Mouse (Mus musculus) frontal cortex, postnatal 10 days (tissue): ENCODE data around the gene Kmt5b.

Experiments
- DNase-seq, 2 experiments: peaks; one replicate each; pipeline ENCODE4 v3.0.0; 2022; ENCODE audit warnings: low spot score in 2 of 2, mixed read lengths in 1 of 2

The Kmt5b gene

DNA sequence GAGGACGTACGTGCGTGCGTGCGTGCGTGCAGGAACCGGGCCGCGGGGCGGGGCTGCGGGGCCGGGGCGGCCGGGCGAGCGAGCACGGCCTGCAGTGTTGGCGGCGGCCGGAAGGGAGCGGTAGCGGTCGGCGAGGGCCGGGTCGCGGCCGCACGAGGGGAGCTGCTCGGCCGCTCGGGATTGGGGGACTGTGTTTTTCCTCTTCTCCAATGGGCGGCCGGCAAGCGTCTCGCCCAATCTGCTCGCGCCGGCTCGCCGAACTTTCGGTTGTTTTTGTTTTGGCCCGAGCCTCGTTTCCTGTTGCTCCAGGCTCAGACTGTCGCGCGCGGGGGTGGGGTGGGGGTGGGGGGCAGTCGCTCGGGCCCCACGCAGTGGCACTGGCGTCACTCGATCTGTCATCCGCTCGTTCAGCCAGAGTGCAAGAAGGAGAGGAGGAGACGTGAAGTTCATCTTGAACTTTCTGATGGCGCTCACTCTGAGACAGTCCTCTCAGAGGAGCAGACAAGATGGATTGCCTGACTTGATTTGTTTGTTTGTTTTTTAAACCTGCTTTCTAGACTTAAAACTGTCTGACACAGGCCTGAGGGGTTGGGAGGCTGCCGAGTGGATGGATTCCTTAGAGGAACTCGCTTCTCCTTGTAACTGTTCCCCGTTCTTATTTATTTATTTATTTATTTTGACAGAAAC lies 1.6 kb downstream of the Kmt5b start:
- peak; percentile 81 to 90 for DNase-seq

DNA sequence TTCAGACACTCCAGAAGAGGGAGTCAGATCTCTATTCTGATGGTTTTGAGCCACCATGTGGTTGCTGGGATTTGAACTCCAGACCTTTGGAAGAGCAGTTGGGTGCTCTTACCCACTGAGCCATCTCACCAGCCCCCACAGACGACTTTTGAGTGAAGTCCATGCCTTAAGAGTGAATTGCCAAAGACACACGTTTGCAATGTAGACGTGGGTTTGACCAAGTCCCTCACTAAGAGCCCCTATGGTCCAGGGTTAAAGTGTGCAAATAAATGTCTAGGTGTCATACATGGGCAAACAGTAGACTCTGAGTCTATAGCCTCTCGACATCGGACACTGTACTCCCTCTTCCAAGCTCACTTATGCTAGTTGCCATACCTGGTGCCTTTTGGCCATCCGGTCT lies 2.3 kb downstream of the Kmt5b start:
- DNase-seq, result no peak

DNA sequence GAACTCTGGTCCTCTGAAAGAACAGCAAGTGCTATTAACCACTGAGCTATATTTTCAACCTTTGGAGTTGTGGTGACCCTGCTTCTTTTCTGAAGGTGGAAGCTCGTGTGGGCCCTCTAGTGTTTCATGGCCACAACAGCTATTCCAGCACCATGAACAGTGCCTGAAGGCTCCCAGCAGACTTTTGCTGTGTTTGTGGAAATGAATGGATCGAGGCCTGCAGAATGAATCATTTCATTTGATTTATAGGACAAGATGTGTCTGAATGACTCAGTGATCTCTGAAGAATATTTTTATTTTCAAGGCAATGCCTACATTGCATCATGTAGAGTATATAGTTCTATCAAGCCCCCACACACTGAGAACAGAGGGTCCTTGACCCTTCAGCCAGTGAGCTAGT lies 6.9 kb downstream of the Kmt5b start:
- no peak for DNase-seq

DNA sequence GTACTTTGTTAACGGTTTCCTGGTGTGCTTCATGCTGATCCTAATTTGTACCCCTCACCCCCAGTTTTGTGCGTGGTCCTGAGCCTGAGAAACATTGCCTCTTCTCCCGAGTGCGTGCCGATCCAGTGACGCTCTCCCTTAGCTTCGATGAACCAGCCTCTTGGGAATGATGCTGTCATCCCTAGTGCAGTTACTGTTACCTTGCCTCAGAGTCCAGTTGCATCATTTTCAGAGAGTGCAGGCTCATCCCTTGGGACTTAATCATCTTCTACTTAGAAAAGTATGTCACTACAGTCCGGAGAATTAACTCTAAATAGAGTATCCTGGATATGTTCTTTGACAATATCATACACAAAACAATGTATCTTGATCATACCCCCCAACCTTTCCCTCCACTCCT lies 11.5 kb downstream of the Kmt5b start:
- DNase-seq, result no peak

DNA sequence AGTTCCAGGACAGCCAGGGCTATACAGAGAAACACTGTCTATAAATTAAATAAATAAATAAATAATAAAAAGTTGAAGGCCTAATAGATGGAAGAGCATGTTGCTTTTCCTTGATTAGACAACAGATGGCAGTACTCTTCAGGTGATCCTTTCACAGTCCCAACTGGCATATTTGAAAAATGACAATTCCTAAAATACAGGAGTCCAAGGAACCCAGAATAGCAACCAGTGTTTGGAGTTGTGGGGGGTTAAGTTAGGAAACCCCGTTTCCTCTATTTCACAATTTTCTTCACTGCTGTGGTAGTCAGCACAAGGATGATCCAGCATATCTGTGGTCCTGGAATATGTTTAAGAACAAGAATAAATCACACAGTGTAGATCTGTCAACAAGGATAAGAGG lies 22.9 kb downstream of the Kmt5b start:
- DNase-seq, result no peak

DNA sequence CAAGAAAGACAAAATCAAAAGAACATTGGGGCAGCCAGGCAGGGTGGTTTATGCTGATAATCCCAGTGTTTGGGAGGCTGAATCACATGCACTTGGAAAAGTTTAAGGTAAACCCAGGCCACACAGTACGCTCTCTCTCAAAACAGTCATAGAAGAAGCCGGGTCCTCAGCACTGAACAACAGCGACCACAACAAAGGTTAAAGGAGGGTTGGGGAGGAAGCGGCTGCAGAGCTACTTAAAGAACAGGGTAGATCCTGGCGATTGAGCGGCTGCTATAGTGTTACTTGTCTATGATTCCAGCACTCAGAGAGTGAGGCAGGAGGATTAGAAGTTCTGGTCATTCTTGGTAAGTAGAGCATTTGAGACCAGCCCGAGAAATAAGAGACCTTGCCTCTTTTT lies 38.3 kb downstream of the Kmt5b start:
- no peak for DNase-seq

DNA sequence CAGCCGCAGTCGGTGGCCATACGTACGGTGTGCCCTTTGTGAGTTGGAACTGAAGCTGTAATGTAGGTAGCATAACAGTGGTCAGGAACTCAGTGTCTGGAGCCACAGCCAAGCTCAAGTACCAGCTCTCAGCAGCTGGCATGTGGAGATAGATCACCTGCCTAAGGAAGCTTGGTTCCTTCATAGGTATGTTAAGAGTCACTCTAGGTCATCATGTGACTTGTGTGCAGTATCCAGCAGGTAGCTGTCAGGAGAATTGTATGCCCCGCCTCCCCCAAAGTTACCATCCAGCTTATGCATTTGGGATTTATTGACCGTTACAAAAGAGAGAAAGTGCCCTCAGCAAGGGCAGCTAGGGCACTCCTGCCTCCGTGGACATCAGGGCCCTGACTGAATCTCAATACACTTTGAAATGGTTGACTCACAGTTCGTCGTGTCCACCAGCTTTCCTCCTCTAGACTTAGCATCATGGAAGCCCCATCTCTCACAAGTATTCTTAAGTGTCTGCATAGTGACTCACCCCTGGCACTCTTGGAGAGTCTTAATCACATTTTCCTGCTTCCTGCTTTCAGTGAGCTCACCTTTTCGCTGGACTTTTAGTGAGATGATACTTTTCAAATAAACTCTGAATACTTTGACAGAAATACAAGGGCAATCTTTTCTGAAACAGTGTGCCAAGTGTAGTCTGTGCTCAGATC lies 43.5 kb downstream of the Kmt5b start:
- no peak for DNase-seq

DNA sequence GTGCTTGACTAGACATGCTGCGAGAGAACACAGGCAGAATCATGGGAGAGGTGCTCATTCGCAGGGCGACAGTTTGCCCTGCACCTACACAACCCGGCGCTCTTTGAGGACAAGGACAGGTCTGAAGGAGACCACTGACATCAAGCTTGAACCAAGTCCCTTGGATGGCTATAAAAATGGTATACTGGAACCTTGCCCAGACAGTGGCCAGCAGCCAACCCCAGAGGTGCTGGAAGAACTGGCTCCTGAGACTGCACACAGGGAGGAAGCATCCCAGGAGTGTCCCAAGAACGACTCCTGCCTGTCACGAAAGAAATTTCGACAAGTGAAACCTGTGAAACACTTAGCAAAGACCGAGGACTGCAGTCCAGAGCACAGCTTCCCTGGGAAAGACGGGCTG lies 47.2 kb downstream of the Kmt5b start:
- DNase-seq, result no peak

DNA sequence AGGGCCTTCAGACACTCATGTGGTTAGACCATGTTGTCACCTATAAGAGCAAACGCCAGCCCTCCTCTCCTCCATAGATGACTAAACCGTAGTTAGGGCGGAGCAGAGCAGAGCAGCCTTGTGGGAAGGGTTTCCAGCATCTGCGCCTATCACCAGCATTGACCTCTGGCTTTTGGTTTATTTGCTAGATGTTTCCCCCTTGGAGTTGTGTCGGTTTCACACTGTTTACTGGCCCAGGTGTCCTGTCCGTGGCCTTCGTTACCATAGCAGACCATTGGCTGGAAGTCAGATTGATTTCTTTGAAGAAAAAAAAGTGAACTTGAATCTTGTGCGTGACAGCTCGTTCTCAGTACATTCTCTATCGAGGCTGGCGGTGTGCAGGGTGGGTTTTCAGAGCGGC lies 48.6 kb downstream of the Kmt5b start:
- no peak for DNase-seq

DNA sequence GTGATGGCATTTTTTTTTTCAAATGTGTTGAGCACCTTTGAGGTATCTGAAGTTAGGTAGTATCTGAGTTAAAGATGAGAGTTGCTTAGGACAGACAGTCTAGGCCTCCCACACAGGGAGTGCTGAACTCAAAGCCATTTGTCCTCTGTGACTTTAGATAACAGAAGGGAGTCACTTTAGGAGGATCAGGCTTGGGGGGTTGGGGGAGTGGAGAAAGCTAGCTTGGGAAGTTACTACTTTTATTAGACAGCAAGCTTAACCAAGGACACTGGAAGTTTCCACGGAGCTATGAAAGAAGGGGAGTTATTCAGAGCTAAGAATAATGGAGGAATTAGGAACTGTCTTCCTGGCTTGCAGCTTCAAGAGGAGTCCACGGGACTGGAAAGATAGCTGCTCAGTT lies 51.9 kb downstream of the Kmt5b start:
- no peak for DNase-seq

DNA sequence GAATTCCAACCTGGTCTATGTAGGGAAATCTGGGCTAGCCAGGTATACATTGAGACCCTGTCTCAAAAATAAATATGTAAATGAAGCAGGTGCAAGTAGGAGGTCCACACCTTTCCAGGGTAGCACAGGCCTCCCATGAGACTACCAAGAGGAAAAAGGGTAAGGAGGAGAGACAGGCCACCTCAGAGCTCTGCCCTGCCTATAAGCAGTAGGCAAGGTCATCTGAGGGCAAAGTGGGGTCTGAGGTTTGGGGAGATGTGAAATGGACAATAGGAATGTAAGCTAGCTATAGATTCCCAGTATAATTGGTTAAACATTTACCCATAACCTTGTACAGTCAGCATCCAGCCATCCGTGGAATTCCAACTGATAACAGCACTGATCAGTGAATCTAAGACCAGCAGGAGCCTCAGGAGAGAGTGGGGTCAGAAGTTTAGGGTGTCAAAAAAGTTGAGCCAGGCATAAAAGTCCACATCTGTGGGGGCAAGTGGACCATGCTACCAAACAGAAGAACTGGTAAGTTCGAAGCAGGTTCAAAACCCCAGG lies 52.8 kb downstream of the Kmt5b start:
- no peak for DNase-seq

DNA sequence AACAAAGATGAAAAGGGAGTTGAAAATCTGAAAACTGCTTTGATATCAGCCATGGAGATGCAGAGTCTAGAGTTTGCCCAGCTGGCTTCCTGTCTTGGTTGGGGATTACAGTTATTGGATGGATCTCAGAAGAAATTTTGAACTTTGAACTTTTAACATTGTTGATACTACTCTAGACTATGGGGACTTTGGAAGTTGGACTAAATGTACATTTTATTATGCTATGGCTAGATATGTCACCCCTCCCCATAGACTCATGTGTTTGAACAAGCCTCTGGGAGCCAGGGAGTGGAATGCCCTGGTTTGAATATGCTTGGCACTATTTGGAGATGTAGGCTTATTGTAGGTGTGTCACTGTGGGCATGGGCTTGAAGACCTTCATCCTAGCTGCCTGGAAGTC lies 57.8 kb downstream of the Kmt5b start:
- no peak for DNase-seq

DNA sequence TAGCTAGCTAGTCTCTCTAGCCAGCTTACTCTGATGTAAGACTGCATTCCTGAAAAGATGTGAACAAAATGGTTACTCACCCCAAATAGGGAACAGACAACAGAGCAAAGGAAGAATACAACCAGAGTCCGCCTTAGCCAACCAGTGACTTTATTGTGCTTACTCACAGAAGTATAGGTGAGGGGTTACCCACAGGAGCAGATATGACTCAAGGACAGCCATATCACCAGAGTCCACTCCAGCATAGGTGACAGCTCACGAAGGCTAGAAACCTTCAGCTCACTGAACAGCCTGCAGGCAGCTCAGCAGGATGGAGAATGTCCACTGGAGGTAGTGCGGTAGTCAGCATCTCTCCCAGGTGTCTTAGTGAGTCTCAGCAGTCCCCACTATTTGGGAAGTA lies 62.6 kb downstream of the Kmt5b start:
- DNase-seq, result no peak

DNA sequence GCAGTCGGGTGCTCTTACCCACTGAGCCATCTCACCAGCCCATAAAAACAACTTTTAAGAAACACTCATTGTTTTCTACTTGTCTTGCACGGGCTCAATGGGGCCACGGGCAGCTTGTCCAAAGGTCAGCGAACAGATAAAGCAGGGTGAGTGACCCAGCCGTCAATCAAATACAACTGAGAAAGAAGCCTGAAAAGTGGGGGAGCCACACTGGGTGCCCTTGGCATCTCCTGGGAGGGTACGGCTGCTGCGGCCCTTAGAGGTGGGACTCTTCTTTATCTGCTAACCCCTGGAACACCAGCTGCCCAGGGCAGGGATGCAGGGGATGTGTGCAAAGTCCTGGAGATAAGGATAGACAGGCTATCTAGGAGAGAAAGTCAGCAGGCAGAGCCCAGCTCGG lies 64.5 kb downstream of the Kmt5b start:
- no peak for DNase-seq

DNA sequence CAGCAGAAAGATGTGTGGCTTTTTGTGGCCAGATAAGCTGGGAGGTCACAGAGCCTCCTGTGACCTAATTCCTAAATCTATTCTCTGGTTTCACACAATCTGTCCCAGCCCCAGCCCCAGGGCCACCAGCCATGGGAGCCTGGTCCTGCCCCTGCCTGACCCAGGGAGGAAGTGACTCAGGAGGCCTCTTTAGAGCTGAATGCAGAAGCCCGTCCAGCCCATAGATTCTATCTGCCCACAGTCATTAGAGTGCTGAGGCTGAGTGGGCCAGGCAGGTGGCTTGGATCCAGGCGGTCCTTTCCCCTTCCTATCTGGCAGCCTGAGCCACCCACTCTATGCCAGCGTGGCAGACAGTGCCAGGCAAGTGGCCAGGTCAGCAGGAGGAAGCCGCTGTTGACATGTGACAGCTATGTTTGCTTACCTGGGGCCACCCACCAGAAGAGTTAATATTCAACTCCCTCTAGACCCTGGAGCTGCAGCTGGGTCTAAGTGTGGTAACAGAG lies 65.7 kb downstream of the Kmt5b start:
- DNase-seq, result no peak

DNA sequence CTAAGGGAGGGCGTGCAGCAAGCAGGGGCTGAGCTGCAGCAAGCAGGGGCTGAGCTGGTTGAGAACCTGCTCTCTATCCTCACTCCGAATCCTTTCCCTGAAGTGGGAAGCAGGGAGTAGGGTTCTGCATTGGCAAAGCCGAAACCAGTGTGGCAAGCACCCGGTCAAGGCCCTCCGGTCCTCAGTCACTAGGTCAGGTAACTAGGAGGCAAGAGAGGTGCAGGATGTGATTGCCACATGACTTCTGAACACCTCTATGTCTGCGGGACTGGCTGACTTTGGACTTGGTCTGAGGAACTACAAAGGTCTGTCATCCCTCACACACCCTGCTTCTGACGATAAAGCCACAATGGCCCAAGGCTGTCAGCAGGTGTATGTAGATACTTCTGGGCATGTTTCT lies 67.1 kb downstream of the Kmt5b start:
- no peak for DNase-seq

DNA sequence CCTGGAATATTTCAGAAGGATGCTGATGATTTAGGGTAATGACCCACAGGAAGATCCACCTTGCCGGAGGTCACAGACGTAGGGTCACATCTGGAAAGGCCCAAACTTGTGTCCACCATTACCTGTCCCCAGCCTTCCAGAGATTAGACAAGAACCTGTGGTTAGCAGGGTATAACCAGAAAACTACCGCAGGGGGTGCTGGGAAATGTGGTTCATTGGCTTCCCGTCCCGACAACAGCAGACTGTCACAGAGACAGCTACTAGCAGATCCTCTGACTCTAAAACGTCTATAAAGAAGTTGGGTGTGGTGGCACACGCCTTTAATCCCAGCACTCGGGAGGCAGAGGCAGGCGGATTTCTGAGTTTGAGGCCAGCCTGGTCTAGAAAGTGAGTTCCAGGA lies 69.6 kb downstream of the Kmt5b start:
- DNase-seq, result no peak

DNA sequence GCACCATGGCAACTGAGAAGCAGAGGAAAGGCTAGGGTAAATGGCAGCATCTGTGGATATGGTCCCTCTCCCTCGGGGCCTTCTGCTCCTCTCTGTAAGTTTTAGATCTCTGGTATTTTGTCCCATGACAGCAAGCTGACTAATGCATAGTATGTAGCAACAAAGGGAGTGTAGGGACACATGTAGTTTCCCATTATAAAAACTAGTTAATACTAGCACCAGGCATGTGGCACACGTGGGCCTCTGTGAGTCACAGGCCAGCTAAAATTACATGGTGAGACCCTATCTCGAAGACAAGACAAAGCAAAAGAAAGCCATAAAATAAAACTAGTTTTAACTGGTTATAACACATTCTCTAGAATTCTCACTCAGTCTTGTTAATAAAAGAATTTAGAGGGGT lies 71.7 kb downstream of the Kmt5b start:
- DNase-seq, result no peak

DNA sequence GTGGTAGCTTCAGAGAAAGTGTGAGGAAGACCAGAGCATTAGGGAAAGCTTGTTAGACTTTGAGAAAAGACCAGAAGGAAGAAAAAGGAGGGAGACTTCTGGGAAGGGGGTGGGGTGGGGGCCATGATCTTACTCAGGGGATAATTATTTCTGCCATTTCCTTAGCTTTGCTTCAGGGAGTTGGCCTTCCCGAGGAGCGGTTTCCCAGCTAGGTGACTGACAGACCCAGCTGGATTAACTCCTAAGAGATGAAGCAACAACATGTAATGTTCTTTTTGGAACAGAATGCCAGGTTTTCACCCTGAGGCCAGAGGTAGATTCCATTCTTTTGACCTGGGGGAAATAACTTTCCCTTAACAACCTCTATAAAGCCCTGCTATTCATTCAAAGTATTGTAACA lies 72.5 kb downstream of the Kmt5b start:
- DNase-seq, result no peak

DNA sequence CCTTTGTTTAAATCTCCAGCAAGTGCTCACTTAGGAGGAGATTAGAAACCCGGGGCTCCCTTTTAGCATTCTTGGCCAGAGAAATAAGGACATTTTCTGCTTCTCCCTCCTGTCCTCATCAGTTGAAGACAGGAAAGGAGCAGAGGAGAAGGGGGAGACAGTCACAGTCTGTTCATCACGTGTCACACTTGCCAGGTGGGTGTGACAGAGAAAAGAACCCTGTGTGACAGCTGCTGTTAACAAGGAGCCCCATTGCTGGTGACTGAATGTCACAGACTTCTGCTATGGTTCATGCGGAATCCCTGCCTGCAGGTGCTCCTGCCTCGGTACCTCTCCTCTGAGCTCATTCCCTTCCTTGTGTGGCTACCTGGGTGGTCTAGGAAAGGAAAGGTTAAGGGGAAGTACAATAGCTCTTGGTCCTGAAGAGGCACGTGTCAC lies 73.0 kb downstream of the Kmt5b start:
- DNase-seq, result no peak

DNA sequence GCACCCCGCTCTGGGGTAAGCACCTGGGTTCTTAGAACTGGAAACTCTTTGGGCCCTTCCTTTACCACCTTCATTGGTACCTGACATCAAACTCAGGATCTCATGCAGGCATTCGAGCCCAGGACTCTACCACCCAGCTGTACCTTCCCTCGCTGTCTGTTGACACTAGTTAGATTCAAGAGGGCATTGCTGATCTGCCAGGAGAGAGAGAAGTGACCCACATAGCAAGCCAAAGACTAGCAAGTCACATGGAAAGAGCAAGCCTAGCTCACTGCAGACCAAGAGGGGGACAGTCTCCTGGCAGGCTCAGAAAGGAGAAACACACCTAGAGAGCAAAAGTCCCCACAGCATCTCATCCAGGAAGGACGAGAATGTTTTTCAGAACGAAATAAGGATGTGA lies 73.5 kb downstream of the Kmt5b start:
- DNase-seq, result no peak

DNA sequence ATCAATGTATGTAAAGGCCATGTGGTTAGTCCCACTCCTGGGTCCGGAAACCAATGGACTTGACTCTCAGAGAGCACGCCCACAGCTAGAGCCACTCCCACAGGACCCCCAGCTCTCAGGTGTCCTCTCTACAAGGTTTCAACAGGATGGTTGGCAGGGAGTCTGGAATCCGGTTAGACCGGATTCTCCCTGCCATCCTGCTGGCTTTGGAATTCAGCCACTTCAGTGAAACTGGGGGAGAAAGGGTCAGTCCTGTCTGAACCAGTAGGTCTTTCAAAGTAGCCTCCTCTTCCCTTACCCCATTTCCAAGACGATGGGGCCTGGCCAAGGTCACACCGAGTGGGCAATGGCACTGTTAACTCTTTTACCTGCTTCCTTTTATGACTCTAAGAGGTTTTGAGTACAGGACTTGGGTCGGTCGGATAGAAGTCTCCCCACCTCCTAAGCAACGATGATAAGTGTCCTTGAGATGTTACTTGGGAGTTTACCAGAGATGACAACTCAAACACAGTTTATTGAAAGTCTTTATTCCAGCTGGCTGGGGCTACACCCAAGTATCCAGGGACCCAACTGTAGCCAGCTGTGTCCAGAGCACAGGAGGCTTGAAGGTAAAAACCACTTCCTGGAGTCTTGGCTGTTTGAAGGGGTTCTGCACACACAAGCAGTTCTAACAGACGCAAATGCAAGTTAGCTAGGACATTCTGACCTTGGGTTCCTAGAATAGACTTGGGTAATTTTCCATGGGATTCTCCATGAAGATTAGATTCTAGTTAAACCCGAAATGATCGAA lies 75.3 kb downstream of the Kmt5b start:
- DNase-seq, result no peak

DNA sequence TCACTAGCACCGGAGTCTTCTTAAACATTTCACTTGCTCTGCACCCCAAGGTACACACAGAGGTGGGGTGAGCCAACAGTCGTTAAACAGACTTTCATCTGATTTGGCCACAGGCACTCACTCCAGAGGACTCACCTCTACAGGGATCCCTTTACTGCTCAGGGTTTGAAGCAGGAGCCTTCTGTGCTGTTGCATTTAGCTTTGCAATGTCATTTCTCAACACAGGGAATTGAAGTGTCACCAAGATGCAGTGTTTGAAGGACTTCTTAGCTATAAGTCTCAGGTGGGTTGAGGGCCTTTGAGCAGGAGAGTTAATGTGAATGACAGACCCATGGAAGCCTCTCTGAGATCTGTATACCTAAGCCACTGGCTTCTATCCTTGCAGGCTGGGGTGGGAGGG lies 76.4 kb downstream of the Kmt5b start:
- DNase-seq, result no peak
